ENCODE assay signal across 9 mouse cellular contexts in genomic region chr5:138988764-138989163, GRCm38 (mm10). TPM values are rescaled to one million over a fixed set of nuclear protein-coding genes. Genes with fewer than 3 reads are reported as not detected.
DNase-seq lines count a peak whose midpoint lies in the region; ATAC-seq lines count a peak whose summit lies in the region.
"Had no signal": no experiment of that assay in that cellular context is flagged by ENCODE, and none has a peak within 500 bp of the region (broad histone marks: within the 10 kb centered on the region; RNA-seq: fewer than 3 reads in every experiment).

No protein-coding gene starts in this region.

- H3K27me3 ChIP-seq in embryonic facial prominence, embryonic 13.5 days, result peaks cover 42% of the 10 kb centered on the region
- peaks cover 58% of the 10 kb centered on the region for H3K27me3 ChIP-seq in embryonic facial prominence, embryonic 10.5 days (replicated peaks; ENCODE audit: low read depth, poor library complexity, severe bottlenecking)
- peaks cover 31% of the 10 kb centered on the region for H3K27me3 ChIP-seq in kidney, embryonic 15.5 days

- intact Hi-C loops in gastrocnemius, postnatal 14 days (cut with DNase I; ENCODE audit: low total_unique reads), result no loop called here

- peaks cover 37% of the 10 kb centered on the region for H3K4me1 ChIP-seq in embryonic facial prominence, embryonic 13.5 days
- peaks cover 36% of the 10 kb centered on the region for H3K4me1 ChIP-seq in embryonic facial prominence, embryonic 10.5 days
- peaks cover 57% of the 10 kb centered on the region for H3K4me1 ChIP-seq in kidney, embryonic 15.5 days

- 47% methylated on average over 9 of the region's 9 CpGs for WGBS in embryonic facial prominence, embryonic 13.5 days
- WGBS in embryonic facial prominence, embryonic 10.5 days, result 69% methylated on average over 9 of the region's 9 CpGs
- 50% methylated on average over 9 of the region's 9 CpGs for WGBS in kidney, embryonic 15.5 days

- H3K27ac ChIP-seq in embryonic facial prominence, embryonic 13.5 days, result peak overlapping the region; percentile 36
- H3K27ac ChIP-seq in embryonic facial prominence, embryonic 10.5 days (replicated peaks), result no peak overlapping the region; the same call in 1 of the 2 replicates
- 0 out of 2 replicates have a peak overlapping the region, but pooled peaks have one; percentile 23 for H3K27ac ChIP-seq in kidney, embryonic 15.5 days
- H3K27ac ChIP-seq: liver, embryonic 15.5 days had no signal

- 0 out of 2 replicates have a peak overlapping the region, but pooled peaks have one; percentile 32 for H3K9ac ChIP-seq in embryonic facial prominence, embryonic 13.5 days
- no peak overlapping the region for H3K9ac ChIP-seq in kidney, embryonic 15.5 days
- H3K9ac ChIP-seq: liver, embryonic 15.5 days had no signal

- ATAC-seq in embryonic facial prominence, embryonic 13.5 days (ENCODE audit: insufficient number of reproducible peaks, insufficient read depth, low FRiP score, low TSS enrichment, low read depth), result no peak
- ATAC-seq in kidney, embryonic 15.5 days (replicated peaks; ENCODE audit: low FRiP score), result no peak

- no peak overlapping the region for H3K4me3 ChIP-seq in embryonic facial prominence, embryonic 13.5 days
- no peak overlapping the region for H3K4me3 ChIP-seq in embryonic facial prominence, embryonic 10.5 days
- no peak overlapping the region for H3K4me3 ChIP-seq in kidney, embryonic 15.5 days (replicated peaks)
- H3K4me3 ChIP-seq: liver, embryonic 15.5 days had no signal

- no peak for DNase-seq in embryonic facial prominence, embryonic 10.5 days (ENCODE audit: low spot score)
- DNase-seq in MN1 (ENCODE audit: low spot score), result peak; percentile 64
- DNase-seq in gastrocnemius, postnatal 14 days, result peak; percentile 62
- peak; percentile 65 for DNase-seq in ovary, postnatal 36 days (ENCODE audit: low spot score)
- DNase-seq in layer of hippocampus, postnatal 36 days, result no peak
- no peak for DNase-seq in embryo, embryonic 10 days (ENCODE audit: low spot score)

- peaks cover 41% of the 10 kb centered on the region for H3K36me3 ChIP-seq in embryonic facial prominence, embryonic 13.5 days
- peaks cover 50% of the 10 kb centered on the region for H3K36me3 ChIP-seq in embryonic facial prominence, embryonic 10.5 days (replicated peaks)
- H3K36me3 ChIP-seq in kidney, embryonic 15.5 days, result peaks cover 51% of the 10 kb centered on the region
- H3K36me3 ChIP-seq: liver, embryonic 15.5 days had no signal

- H3K4me2 ChIP-seq in embryonic facial prominence, embryonic 13.5 days, result peak overlapping the region; percentile 24; the same call in 1 of the 2 replicates
- no peak overlapping the region for H3K4me2 ChIP-seq in kidney, embryonic 15.5 days
- H3K4me2 ChIP-seq: liver, embryonic 15.5 days had no signal

- no peaks in the 10 kb centered on the region for H3K9me3 ChIP-seq in embryonic facial prominence, embryonic 13.5 days
- H3K9me3 ChIP-seq in embryonic facial prominence, embryonic 10.5 days, result no peaks in the 10 kb centered on the region
- no peaks in the 10 kb centered on the region for H3K9me3 ChIP-seq in kidney, embryonic 15.5 days (replicated peaks)
- H3K9me3 ChIP-seq: liver, embryonic 15.5 days had no signal

RNA-seq across cellular contexts. Expression of gene Pdgfa, which starts 8.4 kb away (rescaled TPM):
- polyA plus RNA-seq in embryonic facial prominence, embryonic 13.5 days (2015; fragmentation: Nextera tagmentation; extraction: Ambion mirVana), result 58.6 and 58.8 TPM in 2 replicates
- 30.8 and 33.5 TPM in 2 replicates for polyA plus RNA-seq in embryonic facial prominence, embryonic 10.5 days (2016; fragmentation: Nextera tagmentation; extraction: Ambion mirVana)
- total RNA-seq in gastrocnemius, postnatal 14 days (2021), result 10 to 100 TPM; 15.8 to 22.3 TPM
- 52.9 and 55.7 TPM in 2 replicates for polyA plus RNA-seq in kidney, embryonic 15.5 days (2015; fragmentation: Nextera tagmentation; extraction: Ambion mirVana)
- 10 to 100 TPM; 36.1 to 40.8 TPM for total RNA-seq in layer of hippocampus, postnatal 36 days (2021)

Comparison
In these comparisons a context has a peak if more than half of its experiments do, and no peak if none do; other contexts are left out.
1. DNase-seq: peak in MN1 (single experiment), gastrocnemius, postnatal 14 days (single experiment) and ovary, postnatal 36 days (single experiment); none in embryonic facial prominence, embryonic 10.5 days (single experiment), layer of hippocampus, postnatal 36 days (0 of 2) and embryo, embryonic 10 days (single experiment).